Mouse (Mus musculus) hindbrain, embryonic 15.5 days (tissue): ENCODE measurements around the gene Olig2. TPM values are rescaled to one million over a fixed set of nuclear protein-coding genes. Genes with fewer than 3 reads are reported as not detected.

Source experiments
- ATAC-seq: fragments of 200-750 bp; cut with Nextera tagmentation; 2 replicates; pipeline ENCODE4 v1.8.0; 2017; ENCODE audit warnings: low read depth, moderate number of reproducible peaks, moderate TSS enrichment; ENCODE audit not compliant: low FRiP score
- H3K27ac ChIP-seq: fragments of 300-500 bp; sonication (generic); replicated peaks from 2 replicates; pipeline ENCODE4 v1.5.1; 2015; ENCODE audit warnings: mild to moderate bottlenecking, inconsistent platforms
- H3K27me3 ChIP-seq: fragments of 300-500 bp; sonication (generic); 2 replicates; pipeline ENCODE4 v1.6.1; 2015; ENCODE audit warnings: control low read depth, inconsistent platforms
- H3K36me3 ChIP-seq: fragments of 300-500 bp; sonication (generic); 2 replicates; pipeline ENCODE4 v1.6.1; 2015; ENCODE audit warnings: control low read depth, inconsistent platforms
- H3K4me1 ChIP-seq: fragments of 300-500 bp; sonication (generic); replicated peaks from 2 replicates; pipeline ENCODE4 v1.6.1; 2015; ENCODE audit warnings: control low read depth, inconsistent platforms
- H3K4me2 ChIP-seq: fragments of 300-500 bp; sonication (generic); 2 replicates; pipeline ENCODE4 v1.6.1; 2015; ENCODE audit warnings: moderate library complexity, mild to moderate bottlenecking, inconsistent platforms
- H3K4me3 ChIP-seq: fragments of 300-500 bp; sonication (generic); 2 replicates; pipeline ENCODE4 v1.5.1; 2015; ENCODE audit warnings: mild to moderate bottlenecking, inconsistent platforms
- H3K9ac ChIP-seq: fragments of 300-500 bp; sonication (generic); 2 replicates; pipeline ENCODE4 v1.6.1; 2015; ENCODE audit warnings: inconsistent platforms
- H3K9me3 ChIP-seq: fragments of 300-500 bp; sonication (generic); 2 replicates; pipeline ENCODE4 v1.6.1; 2016; ENCODE audit warnings: control low read depth, inconsistent platforms
- WGBS: fragments of 180-500 bp; shearing (Covaris S2); methylation state at CpG from one replicate; pipeline ENCODE4 v1.1.7; 2015; 5-methylcytosine and 5-hydroxymethylcytosine counted together
- polyA plus RNA-seq: library from polyadenylated mRNA; unstranded; fragments of >200 nt; fragmentation: Nextera tagmentation; extraction: Ambion mirVana; gene quantifications from 2 replicates; pipeline ENCODE4 v1.2.1, GENCODE M21; 2015

Olig2 gene
- polyA plus RNA-seq, 1 experiment from 2014 or later = 15.6 TPM

DNA sequence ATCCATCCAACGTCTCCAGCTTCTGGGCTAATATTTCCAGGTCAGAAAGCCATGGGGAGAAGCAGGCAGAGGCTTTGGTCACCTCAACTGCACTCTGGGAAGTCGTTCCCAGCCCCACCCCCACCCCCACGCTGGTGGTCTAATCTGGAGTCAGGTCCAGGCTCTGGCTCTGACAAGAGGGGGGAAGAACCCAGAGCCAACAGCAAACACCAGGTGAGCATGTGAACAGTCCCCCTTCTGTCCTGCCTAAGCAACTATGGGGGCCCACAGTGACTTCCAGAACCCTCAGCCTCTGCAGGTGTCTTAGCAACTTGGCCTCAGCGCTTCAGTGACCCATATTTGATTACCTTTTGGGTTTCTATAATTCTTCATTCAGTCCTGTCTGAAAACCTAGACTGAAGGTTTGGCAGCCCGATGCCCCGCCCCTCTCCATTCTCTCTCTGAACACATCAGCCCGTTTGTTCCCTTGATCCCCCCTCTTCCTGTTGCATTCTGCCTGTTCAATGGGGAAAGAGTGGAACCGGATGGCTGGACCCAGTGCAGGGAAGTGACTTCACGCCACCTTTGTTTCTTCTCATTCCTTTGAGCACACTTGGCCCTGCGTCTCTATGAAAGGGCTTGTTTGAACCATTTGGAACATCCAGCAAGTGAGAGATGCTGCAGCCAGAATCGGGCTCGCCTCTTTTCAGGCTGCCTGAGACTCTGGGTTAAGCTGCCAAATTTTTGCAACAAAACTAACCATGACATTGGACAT, 37.4 kb downstream of the Olig2 start:
- 35% methylated on average over 12 of the region's 12 CpGs for WGBS
- no peaks in the 10 kb centered on the region for H3K9me3 ChIP-seq
- no peak overlapping the region for H3K4me2 ChIP-seq
- peak overlapping the region; percentile 60 for H3K27ac ChIP-seq
- H3K4me3 ChIP-seq = no peak overlapping the region
- peak; percentile 79 for ATAC-seq
- H3K27me3 ChIP-seq = peaks cover 93% of the 10 kb centered on the region
- H3K4me1 ChIP-seq = no peaks in the 10 kb centered on the region
- H3K36me3 ChIP-seq = no peaks in the 10 kb centered on the region
- H3K9ac ChIP-seq = no peak overlapping the region

GRCm38 (mm10) chr16:91265972-91266371, 40.7 kb downstream of the Olig2 start:
- Histone ChIP-seq H3K27me3 (peaks cover 97% of the 10 kb centered on the region), H3K9ac (no peak overlapping the region), H3K27ac (no peak overlapping the region), H3K4me3 (no peak overlapping the region), H3K9me3 (no peaks in the 10 kb centered on the region), H3K4me1 (peaks cover 16% of the 10 kb centered on the region), H3K4me2 (no peak overlapping the region), H3K36me3 (no peaks in the 10 kb centered on the region)
- WGBS = 65% methylated on average over 6 of the region's 6 CpGs
- ATAC-seq = peak; percentile 71

DNA sequence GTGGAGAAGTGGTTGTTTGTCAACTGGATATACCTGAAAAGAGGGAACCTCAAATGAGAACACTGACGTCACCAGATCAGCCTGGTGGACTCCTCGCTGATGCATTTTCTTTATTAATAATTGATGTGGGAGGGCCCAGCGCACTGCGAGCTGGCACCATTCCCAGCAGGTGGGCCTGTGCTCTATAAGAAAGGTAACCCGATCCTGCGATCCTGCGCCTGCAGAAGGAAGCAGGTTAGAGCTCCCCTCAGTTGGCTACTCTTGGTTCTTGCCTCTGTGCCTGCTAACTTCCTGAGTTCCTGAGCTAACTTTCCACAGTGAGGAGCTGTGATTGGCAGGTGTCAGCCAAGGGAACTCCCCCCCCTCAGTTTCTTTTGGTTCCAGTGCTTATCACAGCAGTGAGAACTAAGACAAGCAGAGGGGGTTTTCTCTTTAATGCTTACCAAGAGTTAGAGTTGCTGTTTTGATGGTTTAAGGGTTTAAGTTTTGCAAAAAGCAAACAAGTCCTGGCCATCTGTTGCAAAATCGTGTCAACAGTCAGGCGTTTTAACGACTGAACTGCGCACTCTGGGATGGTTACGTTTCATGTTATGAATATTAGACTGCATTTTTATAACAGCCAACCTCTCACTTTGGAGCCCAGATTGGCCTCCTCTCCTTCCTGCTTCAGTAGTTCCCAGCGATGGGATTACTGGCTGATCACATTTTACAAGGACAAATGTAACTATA, 43.6 kb downstream of the Olig2 start:
- H3K4me2 ChIP-seq = peak overlapping the region; percentile 74
- no peak overlapping the region for H3K9ac ChIP-seq
- WGBS = 6% methylated on average over 13 of the region's 13 CpGs

DNA sequence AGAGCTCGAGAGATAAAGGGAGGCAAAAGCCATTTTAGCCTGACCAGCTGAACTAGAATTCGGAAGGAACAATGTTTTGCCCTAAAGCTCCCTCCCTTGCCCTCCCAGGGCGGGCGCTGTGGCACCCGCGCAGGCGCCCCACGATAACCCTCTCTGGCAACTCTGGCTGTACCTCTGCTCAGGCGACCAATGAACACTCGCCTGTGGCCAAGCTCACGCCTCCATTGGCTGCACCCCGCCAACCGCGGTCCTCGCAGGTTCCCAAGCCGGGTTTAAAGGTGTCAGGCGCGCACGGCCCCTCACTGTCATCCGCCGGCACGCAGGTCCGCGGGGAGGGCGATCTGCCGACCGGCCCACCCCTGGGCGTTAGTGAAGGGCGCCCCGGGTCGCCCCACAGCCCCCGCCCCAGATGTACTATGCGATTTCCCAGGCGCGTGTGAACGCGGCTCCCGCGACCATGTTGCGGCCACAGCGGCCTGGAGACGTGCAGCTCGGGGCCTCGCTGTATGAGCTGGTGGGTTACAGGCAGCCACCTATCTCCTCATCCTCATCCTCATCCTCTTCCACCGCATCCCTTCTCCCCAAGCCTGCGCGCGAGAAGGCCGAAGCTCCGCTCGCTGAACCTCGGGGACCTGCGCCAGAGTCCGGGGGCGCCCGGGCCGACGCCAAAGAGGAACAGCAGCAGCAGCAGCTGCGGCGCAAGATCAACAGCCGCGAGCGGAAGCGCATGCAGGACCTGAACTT, 44.4 kb downstream of the Olig2 start, which contains the start of gene Olig1:
Gene Olig1 (plus strand): TSS at position 305 of the 744 bp plus-strand sequence.
- Histone ChIP-seq H3K4me2 (peak within 1 kb of the TSS; percentile 74), H3K9me3 (no peaks in the 10 kb centered on the region), H3K27ac (peak within 1 kb of the TSS; percentile 52), H3K4me1 (peaks cover 20% of the 10 kb centered on the region), H3K4me3 (peak within 1 kb of the TSS; percentile 42), H3K9ac (peak within 1 kb of the TSS; percentile 35), H3K27me3 (peaks cover 98% of the 10 kb centered on the region), H3K36me3 (no peaks in the 10 kb centered on the region)
- peak; percentile 83 for ATAC-seq
- under 1% methylated on average over 64 of the region's 64 CpGs for WGBS

More for the DNA sequence above, 43.6 kb downstream of the Olig2 start:
- no peaks in the 10 kb centered on the region for H3K36me3 ChIP-seq
- H3K27ac ChIP-seq = no peak overlapping the region
- H3K27me3 ChIP-seq = peaks cover 98% of the 10 kb centered on the region
- ATAC-seq = no peak
- H3K4me1 ChIP-seq = peaks cover 20% of the 10 kb centered on the region
- no peaks in the 10 kb centered on the region for H3K9me3 ChIP-seq
- H3K4me3 ChIP-seq = peak overlapping the region; percentile 42

DNA sequence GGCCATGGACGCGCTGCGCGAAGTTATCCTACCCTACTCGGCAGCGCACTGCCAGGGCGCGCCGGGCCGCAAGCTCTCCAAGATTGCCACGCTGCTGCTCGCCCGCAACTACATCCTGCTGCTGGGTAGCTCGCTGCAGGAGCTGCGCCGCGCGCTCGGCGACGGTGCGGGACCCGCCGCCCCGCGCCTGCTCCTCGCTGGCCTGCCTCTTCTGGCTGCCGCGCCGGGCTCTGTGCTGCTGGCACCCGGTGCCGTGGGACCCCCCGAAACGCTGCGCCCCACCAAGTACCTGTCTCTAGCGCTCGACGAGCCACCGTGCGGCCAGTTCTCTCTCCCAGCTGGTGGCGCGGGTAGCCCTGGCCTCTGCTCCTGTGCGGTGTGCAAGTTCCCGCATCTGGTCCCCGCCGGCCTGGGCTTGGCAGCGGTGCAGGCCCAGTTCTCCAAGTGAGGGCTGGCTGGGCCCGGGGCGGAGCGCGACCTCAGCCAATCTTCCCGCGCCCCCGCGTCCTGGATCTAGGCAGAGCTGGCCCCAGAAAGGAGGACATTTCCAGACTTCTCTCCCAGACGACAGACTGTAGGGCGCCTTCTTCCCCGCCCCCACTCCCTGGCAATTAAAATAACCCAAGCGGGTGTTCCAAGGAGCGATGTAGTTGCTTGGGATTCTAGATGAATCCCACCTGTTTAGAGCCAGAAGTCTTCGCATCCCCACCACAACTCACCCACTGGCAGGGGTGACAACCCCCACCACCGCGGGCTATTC, 45.1 kb downstream of the Olig2 start:
- peaks cover 100% of the 10 kb centered on the region for H3K27me3 ChIP-seq
- peak overlapping the region; percentile 42 for H3K4me3 ChIP-seq
- peaks cover 20% of the 10 kb centered on the region for H3K4me1 ChIP-seq
- peak overlapping the region; percentile 52 for H3K27ac ChIP-seq
- peak overlapping the region; percentile 35 for H3K9ac ChIP-seq
- H3K9me3 ChIP-seq = no peaks in the 10 kb centered on the region
- 0 out of 2 replicates have a peak, but pooled peaks have one; percentile 9 for ATAC-seq
- H3K36me3 ChIP-seq = no peaks in the 10 kb centered on the region
- under 1% methylated on average over 62 of the region's 63 CpGs for WGBS
- peak overlapping the region; percentile 74 for H3K4me2 ChIP-seq

GRCm38 (mm10) chr16:91270982-91271549, 45.8 kb downstream of the Olig2 start:
- H3K4me1 ChIP-seq = peaks cover 20% of the 10 kb centered on the region
- peak overlapping the region; percentile 35; the same call in 1 of the 2 replicates for H3K9ac ChIP-seq
- H3K4me3 ChIP-seq = peak overlapping the region; percentile 42
- H3K27me3 ChIP-seq = peaks cover 100% of the 10 kb centered on the region
- no peaks in the 10 kb centered on the region for H3K9me3 ChIP-seq
- H3K4me2 ChIP-seq = peak overlapping the region; percentile 74
- peak overlapping the region; percentile 52 for H3K27ac ChIP-seq
- no peak for ATAC-seq
- WGBS = 1% methylated on average over 29 of the region's 29 CpGs
- no peaks in the 10 kb centered on the region for H3K36me3 ChIP-seq

- H3K27ac ChIP-seq = peak overlapping the region; percentile 52; the same call in 1 of the 2 replicates
These were observed 46.4 kb downstream of the Olig2 start for GRCm38 (mm10) chr16:91271634-91272033.

More at GRCm38 (mm10) chr16:91271634-91272033, 46.4 kb downstream of the Olig2 start:
- peaks cover 20% of the 10 kb centered on the region for H3K4me1 ChIP-seq
- H3K4me2 ChIP-seq = peak overlapping the region; percentile 74
- H3K9ac ChIP-seq = no peak overlapping the region
- H3K27me3 ChIP-seq = peaks cover 100% of the 10 kb centered on the region
- peak overlapping the region; percentile 42 for H3K4me3 ChIP-seq
- ATAC-seq = no peak
- 3% methylated on average over 20 of the region's 20 CpGs for WGBS
- H3K36me3 ChIP-seq = no peaks in the 10 kb centered on the region
- no peaks in the 10 kb centered on the region for H3K9me3 ChIP-seq

Other genes with a start within 250 kb of the Olig2 start
- 48.3 and 52.8 TPM in 2 replicates for gene Synj1, start 214.1 kb upstream of the Olig2 start, polyA plus RNA-seq
- 58.7 and 61.2 TPM in 2 replicates for gene Paxbp1, start 180.9 kb upstream of the Olig2 start, polyA plus RNA-seq
- 0.59 and 0.69 TPM in 2 replicates for gene 4932438H23Rik, start 130.3 kb upstream of the Olig2 start, polyA plus RNA-seq
- 121 and 136 TPM in 2 replicates for gene Olig1, start 44.3 kb downstream of the Olig2 start, polyA plus RNA-seq
- 37.1 and 39.5 TPM in 2 replicates for gene Ifnar2, start 147.3 kb downstream of the Olig2 start, polyA plus RNA-seq
- not detected in 2 replicates for gene Gm21970, start 166.3 kb downstream of the Olig2 start, polyA plus RNA-seq
- 12.2 and 16.4 TPM in 2 replicates for gene Il10rb, start 180.7 kb downstream of the Olig2 start, polyA plus RNA-seq